Mouse (Mus musculus) heart, embryonic 13.5 days (tissue): ENCODE data around the gene Dgcr2. TPM values are rescaled to one million over a fixed set of nuclear protein-coding genes. Genes with fewer than 3 reads are reported as not detected.

Source experiments
- ATAC-seq: fragments of 200-750 bp; cut with Nextera tagmentation; 2 replicates; pipeline ENCODE4 v1.8.0; 2017; ENCODE audit warnings: moderate TSS enrichment; ENCODE audit not compliant: insufficient number of reproducible peaks, low FRiP score, low TSS enrichment; ENCODE audit errors: extremely low read depth
- H3K27ac ChIP-seq: fragments of 300-500 bp; sonication (generic); replicated peaks from 2 replicates; pipeline ENCODE4 v1.5.1; 2015; ENCODE audit warnings: moderate library complexity, mild to moderate bottlenecking, inconsistent platforms
- H3K27me3 ChIP-seq: fragments of 300-500 bp; sonication (generic); replicated peaks from 2 replicates; pipeline ENCODE4 v1.6.1; 2015; ENCODE audit warnings: mild to moderate bottlenecking, inconsistent platforms
- H3K36me3 ChIP-seq: fragments of 300-500 bp; sonication (generic); 2 replicates; pipeline ENCODE4 v1.6.1; 2015; ENCODE audit warnings: mild to moderate bottlenecking, inconsistent platforms
- H3K4me1 ChIP-seq: fragments of 300-500 bp; sonication (generic); 2 replicates; pipeline ENCODE4 v1.6.1; 2015; ENCODE audit warnings: inconsistent platforms
- H3K4me2 ChIP-seq: fragments of 300-500 bp; sonication (generic); 2 replicates; pipeline ENCODE4 v1.6.1; 2015; ENCODE audit warnings: inconsistent platforms, mild to moderate bottlenecking, moderate library complexity
- H3K4me3 ChIP-seq: fragments of 300-500 bp; sonication (generic); 2 replicates; pipeline ENCODE4 v1.5.1; 2015; ENCODE audit warnings: moderate library complexity, mild to moderate bottlenecking, inconsistent platforms
- H3K9ac ChIP-seq: fragments of 300-500 bp; sonication (generic); 2 replicates; pipeline ENCODE4 v1.6.1; 2015; ENCODE audit warnings: inconsistent platforms, mild to moderate bottlenecking, moderate library complexity
- H3K9me3 ChIP-seq: fragments of 300-500 bp; sonication (generic); 2 replicates; pipeline ENCODE4 v1.6.1; 2016; ENCODE audit warnings: inconsistent platforms
- whole genome bisulfite sequencing: fragments of 180-500 bp; shearing (Covaris S2); methylation state at CpG from one replicate; pipeline ENCODE4 v1.1.7; 2015; ENCODE audit warnings: mixed read lengths; 5-methylcytosine and 5-hydroxymethylcytosine counted together
- polyA plus RNA-seq: library from polyadenylated mRNA; unstranded; fragments of >200 nt; fragmentation: Nextera tagmentation; extraction: Ambion mirVana; gene quantifications from 2 replicates; pipeline ENCODE4 v1.2.1, GENCODE M21; 2015

Dgcr2 gene
- polyA plus RNA-seq, 1 experiment from 2014 or later, result 48.4 TPM

DNA sequence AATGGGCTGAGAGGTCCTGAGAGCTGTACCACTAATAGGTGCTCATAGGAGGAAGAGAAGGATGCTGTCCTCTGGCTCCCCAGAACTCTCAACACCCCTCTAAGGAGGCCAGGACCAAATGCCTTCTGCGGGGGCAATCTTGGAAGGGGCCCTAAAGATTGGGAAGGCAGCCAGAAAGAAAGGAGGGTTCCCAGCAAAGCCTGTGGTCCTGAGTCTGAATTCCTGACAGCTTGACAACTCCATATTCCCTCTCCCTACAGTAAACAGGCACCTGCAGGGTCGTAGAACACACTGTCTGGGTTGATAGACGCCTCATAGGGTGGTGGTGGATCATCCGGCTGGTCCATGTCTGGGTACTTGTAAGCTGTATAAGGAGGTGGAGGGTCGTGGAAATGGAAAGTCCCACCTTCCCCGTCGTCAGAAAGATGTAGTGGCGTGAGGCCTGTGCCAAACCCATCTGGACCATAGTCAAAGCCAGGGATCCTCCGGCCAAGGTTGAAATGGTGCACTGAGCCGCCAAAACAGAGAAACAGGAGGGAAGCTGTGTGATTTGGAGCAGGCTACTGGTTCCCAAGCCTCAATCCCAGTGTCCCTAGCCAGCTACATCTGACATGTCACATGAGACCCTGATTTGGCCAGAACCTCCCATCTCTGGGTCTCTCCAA, 54.5 kb downstream of the Dgcr2 start:
- Histone ChIP-seq H3K9ac (no peak overlapping the region), H3K27ac (no peak overlapping the region), H3K4me1 (no peaks in the 10 kb centered on the region), H3K4me2 (no peak overlapping the region), H3K36me3 (peaks cover 85% of the 10 kb centered on the region), H3K27me3 (no peaks in the 10 kb centered on the region), H3K4me3 (no peak overlapping the region), H3K9me3 (no peaks in the 10 kb centered on the region)
- WGBS, result 88% methylated on average over 10 of the region's 10 CpGs
- no peak for ATAC-seq

DNA sequence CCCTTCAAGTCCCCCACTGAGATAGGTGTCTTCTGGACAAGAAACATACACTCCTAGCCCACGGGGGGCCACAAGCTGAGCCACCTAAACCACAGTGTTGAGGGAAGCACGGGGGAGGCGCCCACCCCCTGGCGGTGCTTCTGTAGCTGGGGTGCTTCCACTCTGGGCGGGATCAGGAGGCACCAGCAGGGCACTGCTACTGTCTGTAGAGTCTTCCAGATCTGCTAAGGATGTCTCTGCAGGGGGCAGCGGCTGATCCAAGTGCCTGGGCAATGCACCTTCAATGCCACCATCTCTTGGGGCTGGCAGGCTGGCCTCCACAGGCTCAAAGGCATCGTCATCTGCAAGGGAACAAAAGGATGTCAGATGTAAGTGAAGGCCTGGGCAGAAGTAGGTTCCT, 55.9 kb downstream of the Dgcr2 start:
- H3K4me3 ChIP-seq, result no peak overlapping the region
- H3K4me1 ChIP-seq, result no peaks in the 10 kb centered on the region
- no peak for ATAC-seq
- H3K27me3 ChIP-seq, result peaks cover 12% of the 10 kb centered on the region
- H3K36me3 ChIP-seq, result peaks cover 71% of the 10 kb centered on the region
- H3K27ac ChIP-seq, result no peak overlapping the region
- H3K9me3 ChIP-seq, result no peaks in the 10 kb centered on the region
- 95% methylated on average over 7 of the region's 7 CpGs for WGBS
- H3K4me2 ChIP-seq, result no peak overlapping the region
- H3K9ac ChIP-seq, result no peak overlapping the region

DNA sequence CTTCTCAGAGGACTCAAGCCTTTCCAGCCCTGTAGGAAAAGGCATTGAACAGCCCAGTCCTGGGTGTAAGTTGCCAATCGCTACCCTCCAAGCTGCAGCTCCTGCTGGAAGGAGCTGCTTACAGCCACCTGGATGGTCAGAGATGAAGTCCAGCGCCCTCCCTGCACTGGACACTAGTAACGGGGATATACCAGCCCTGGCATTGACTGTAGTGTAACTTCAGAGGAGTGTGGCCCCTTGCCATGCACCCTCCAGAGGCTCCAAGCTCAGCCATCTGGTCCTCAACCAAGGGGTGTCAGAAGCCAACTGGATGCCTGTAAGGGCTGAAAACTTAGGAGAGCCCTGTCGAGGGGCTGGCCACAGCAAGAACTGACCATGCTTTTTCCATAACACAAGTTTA, 58.4 kb downstream of the Dgcr2 start:
- Histone ChIP-seq H3K4me1 (no peaks in the 10 kb centered on the region), H3K4me3 (no peak overlapping the region), H3K9ac (no peak overlapping the region), H3K9me3 (no peaks in the 10 kb centered on the region), H3K27me3 (peaks cover 36% of the 10 kb centered on the region), H3K27ac (no peak overlapping the region), H3K36me3 (peaks cover 47% of the 10 kb centered on the region), H3K4me2 (no peak overlapping the region)
- WGBS, result 81% methylated on average over 4 of the region's 4 CpGs
- ATAC-seq, result no peak

DNA sequence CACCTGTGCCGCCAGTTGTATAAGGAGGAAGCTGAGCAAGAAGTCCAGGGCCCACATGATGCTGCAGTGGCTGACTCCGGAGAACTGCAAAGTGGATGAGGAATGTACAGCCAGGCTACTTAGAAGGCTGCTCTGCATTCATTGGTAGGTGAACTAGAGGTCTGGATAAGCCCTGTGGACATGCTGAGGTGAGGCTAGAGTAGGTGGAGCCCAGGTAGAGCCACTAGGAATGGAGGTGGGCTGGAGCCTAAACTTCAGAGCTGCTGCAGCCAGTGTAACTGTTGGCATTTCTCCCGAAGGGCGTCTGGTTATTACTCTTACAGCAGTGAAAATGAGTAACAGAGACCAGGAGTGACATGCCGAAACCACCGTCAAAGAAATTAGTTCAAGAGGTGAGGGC, 60.3 kb downstream of the Dgcr2 start, which contains the start of gene Car15:
TSS of gene Car15 (minus strand) at position 314 of the 400 bp plus-strand sequence.
- WGBS, result 79% methylated on average over 6 of the region's 6 CpGs
- peaks cover 56% of the 10 kb centered on the region for H3K27me3 ChIP-seq

DNA sequence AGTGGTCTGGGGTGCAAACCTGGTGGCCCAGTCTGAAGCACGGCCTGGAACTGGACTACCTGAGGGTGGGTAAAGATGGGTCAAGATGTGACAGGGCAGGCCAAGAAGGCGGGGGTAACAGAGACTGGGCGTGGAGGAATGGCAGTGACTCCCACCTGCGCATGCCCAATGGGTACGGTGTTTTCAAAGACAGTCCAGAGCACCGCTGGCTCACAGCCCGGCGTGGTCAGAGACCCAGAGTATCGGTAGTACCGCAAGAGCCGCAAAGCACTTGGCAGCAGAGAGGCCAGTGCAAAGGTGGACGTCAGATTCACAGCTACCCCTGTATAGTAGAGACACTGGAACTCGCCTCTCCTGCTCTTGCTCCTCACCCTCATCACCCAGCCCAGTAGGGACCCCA, 62.9 kb downstream of the Dgcr2 start:
- Histone ChIP-seq H3K36me3 (peaks cover 2% of the 10 kb centered on the region), H3K27ac (no peak overlapping the region), H3K4me2 (no peak overlapping the region), H3K4me3 (no peak overlapping the region), H3K9ac (no peak overlapping the region), H3K9me3 (no peaks in the 10 kb centered on the region), H3K27me3 (peaks cover 81% of the 10 kb centered on the region), H3K4me1 (peaks cover 15% of the 10 kb centered on the region)
- WGBS, result 41% methylated on average over 13 of the region's 13 CpGs
- ATAC-seq, result no peak

More for the DNA sequence above, 60.3 kb downstream of the Dgcr2 start, which contains the start of gene Car15:
- Histone ChIP-seq H3K4me1 (peaks cover 12% of the 10 kb centered on the region), H3K4me3 (no peak within 1 kb of the TSS), H3K4me2 (no peak within 1 kb of the TSS), H3K36me3 (peaks cover 27% of the 10 kb centered on the region), H3K27ac (no peak within 1 kb of the TSS), H3K9me3 (no peaks in the 10 kb centered on the region), H3K9ac (no peak within 1 kb of the TSS)
- no peak for ATAC-seq

DNA sequence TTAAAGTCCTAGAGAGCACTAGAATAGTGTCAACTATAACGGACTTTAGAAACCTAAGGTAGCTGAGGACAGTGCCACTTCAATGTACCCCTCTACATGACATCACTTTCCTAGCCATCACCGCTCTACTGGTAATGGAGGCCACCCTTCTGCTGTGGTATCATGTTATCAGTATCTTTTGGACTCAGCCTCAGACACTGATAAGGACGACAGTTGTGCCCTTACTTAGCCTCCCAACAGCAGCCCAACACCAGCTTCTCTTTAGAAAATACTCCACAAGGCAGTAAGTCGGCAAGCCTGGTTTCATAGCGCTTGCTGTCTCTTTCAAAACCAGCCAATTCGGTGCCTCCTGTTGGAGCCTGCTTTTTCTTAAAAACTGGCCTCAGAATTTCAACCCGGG, 63.8 kb downstream of the Dgcr2 start:
- Histone ChIP-seq H3K27me3 (peaks cover 91% of the 10 kb centered on the region), H3K27ac (no peak overlapping the region), H3K4me2 (peak overlapping the region; percentile 99), H3K4me3 (peak overlapping the region; percentile 60), H3K9ac (no peak overlapping the region; the same call in 1 of the 2 replicates), H3K36me3 (no peaks in the 10 kb centered on the region), H3K4me1 (peaks cover 15% of the 10 kb centered on the region), H3K9me3 (no peaks in the 10 kb centered on the region)
- 41% methylated on average over 7 of the region's 7 CpGs for WGBS
- ATAC-seq, result no peak

DNA sequence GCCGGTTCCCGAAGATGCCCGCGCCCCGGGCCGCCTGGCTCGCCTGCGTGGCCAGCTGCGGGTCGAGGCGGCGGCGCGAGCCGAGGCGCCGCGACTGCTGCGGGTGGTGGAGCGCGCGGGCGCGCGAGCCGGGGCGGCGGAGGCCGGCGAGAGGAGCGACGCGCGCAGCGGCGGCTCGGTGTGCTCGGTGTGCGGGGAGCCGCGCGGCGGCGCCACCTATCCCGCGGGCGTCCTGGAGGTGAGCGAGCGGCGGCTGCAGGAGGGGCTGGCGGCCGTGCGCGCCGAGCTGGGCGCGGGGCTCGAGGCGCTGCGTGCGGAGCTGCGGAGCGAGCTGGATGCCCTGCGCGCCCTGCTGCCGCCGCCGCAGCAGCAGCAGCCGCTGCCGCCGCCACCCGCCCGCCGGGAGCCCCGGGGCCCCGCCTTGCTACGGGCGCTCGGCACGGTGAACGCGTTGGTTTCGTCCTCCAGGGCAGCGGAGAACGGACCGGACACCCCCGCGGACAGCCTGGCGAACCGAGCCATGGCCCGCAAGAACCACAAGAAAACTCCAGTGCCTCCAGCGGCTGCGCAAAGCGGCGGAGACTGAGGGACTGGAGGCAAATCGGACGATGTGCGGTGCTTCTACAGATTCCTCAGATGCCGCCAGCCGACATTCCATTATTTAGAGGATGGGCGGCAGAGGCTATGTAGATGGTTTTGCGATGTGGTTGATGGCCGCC, 64.5 kb downstream of the Dgcr2 start:
- Histone ChIP-seq H3K36me3 (no peaks in the 10 kb centered on the region), H3K4me1 (peaks cover 15% of the 10 kb centered on the region), H3K9me3 (no peaks in the 10 kb centered on the region), H3K27ac (no peak overlapping the region), H3K4me3 (peak overlapping the region; percentile 60), H3K27me3 (peaks cover 98% of the 10 kb centered on the region), H3K9ac (peak overlapping the region; percentile 81), H3K4me2 (peak overlapping the region; percentile 99)
- under 1% methylated on average over 91 of the region's 103 CpGs for WGBS
- ATAC-seq, result no peak

DNA sequence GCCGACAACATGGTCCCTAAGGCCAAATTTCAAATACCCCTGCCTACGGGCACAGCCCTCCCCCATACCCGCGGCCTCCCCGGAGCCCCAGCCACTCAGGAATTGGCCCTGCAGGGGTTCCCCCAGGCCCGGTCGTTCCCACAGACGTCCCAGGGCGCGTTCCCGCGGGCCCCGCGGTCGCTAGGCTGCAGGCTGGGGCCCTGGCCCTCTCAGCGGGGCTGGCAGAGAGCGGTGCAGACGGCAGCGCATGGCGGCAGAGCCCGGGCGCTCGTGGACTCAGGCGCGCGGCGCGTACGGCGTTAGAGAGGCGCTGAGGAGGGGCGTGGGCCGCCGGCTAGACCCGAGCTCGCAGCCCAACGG, 65.1 kb downstream of the Dgcr2 start:
- Histone ChIP-seq H3K36me3 (no peaks in the 10 kb centered on the region), H3K27me3 (peaks cover 100% of the 10 kb centered on the region), H3K9ac (peak overlapping the region; percentile 81), H3K27ac (no peak overlapping the region), H3K4me3 (peak overlapping the region; percentile 60), H3K4me1 (peaks cover 15% of the 10 kb centered on the region), H3K4me2 (peak overlapping the region; percentile 99), H3K9me3 (no peaks in the 10 kb centered on the region)
- whole genome bisulfite sequencing, result under 1% methylated on average over 37 of the region's 37 CpGs
- ATAC-seq, result no peak

DNA sequence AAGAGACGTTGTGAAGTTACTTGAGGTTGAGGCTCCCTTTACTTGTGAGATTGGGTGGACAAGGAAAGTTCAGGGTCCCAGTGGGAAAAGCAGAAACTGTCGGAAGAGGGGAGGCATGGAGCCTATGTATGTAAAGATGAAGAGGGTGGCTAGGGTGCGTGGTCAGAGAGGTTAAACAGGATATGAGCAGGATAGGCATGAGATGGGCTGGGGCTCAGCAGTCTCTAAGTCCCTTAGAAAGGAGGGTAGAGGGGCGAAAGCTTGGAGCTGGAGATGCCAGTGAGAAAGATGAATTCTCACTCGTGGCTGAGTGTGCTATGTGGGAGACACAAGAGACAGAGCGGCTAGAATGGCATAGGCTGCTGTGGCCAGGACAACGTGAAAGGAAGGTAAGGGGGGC, 65.5 kb downstream of the Dgcr2 start, which contains the start of gene B830017H08Rik:
TSS of gene B830017H08Rik (plus strand) at position 301 of the 400 bp plus-strand sequence.
- Histone ChIP-seq H3K9me3 (no peaks in the 10 kb centered on the region), H3K9ac (peak within 1 kb of the TSS; percentile 81), H3K36me3 (no peaks in the 10 kb centered on the region), H3K4me3 (peak within 1 kb of the TSS; percentile 60), H3K4me2 (peak within 1 kb of the TSS; percentile 99), H3K27ac (no peak within 1 kb of the TSS), H3K27me3 (peaks cover 100% of the 10 kb centered on the region), H3K4me1 (peaks cover 15% of the 10 kb centered on the region)
- WGBS, result 23% methylated on average over 7 of the region's 7 CpGs
- ATAC-seq, result no peak

DNA sequence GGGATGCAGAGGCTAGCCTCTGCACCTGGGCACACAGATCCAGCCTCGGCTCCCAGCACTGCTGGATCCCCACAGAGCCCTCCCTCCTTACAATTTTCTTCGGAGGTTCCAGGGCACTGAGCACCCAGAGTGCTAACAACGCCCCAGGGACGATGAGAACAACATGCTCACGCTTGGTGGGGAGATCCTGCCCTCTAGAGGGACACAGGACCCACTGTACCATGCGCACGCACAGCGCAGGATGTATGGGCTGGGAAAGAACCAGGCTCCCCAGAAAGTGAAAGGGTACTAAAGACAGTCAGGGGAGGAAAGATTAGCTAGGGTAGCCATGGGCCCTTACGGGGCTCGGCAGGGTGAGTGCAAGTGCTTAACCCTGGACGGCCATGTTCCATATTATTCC, 66.6 kb downstream of the Dgcr2 start:
- Histone ChIP-seq H3K27me3 (peaks cover 100% of the 10 kb centered on the region), H3K27ac (no peak overlapping the region), H3K9me3 (no peaks in the 10 kb centered on the region), H3K4me3 (0 out of 2 replicates have a peak overlapping the region, but pooled peaks have one; percentile 6), H3K9ac (no peak overlapping the region), H3K4me1 (peaks cover 15% of the 10 kb centered on the region), H3K36me3 (no peaks in the 10 kb centered on the region), H3K4me2 (no peak overlapping the region)
- 15% methylated on average over 11 of the region's 11 CpGs for WGBS
- no peak for ATAC-seq

DNA sequence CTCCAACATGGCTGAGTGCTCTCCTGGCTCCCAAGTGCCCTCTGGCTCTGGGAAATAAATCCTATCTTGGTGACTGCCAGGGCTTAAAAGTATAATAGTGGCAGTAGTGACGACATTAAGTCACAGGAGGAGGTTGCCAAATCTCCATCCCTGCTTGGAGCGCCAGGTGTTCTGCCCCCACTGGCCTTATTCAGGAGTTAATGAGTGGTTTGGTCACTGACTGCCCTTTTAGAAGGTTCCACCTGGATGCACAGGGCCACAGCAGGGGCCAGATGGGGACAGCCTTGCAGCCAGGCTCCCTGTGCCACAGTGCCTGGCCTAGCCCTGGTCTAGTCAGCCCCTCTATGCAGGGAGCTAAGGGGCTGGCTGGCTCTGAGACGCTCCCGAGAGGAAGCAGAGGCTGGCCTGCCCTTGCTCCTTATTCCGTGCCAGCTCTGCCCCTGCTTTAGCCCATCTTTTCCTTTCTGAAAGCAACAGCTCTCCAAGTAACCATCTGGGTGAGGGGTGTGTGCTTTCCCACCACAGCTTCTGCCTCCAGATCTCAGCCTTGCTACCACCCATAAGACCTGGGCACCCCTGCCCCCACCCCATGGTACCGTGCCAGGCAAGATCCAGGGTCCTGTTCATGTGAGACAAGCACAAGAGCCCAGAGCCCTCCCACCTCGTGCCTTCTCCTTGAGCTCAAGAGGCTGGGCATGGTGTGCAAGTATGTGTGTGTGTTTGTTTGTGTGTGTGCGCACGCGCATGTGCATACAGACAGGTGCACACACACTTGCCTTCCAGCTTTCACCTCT, 67.8 kb downstream of the Dgcr2 start:
- no peak overlapping the region for H3K27ac ChIP-seq
- H3K36me3 ChIP-seq, result no peaks in the 10 kb centered on the region
- H3K4me3 ChIP-seq, result no peak overlapping the region
- H3K9ac ChIP-seq, result no peak overlapping the region
- H3K9me3 ChIP-seq, result no peaks in the 10 kb centered on the region
- peaks cover 15% of the 10 kb centered on the region for H3K4me1 ChIP-seq
- 63% methylated on average over 10 of the region's 10 CpGs for WGBS
- H3K27me3 ChIP-seq, result peaks cover 99% of the 10 kb centered on the region
- no peak overlapping the region for H3K4me2 ChIP-seq
- ATAC-seq, result no peak
